Mouse (Mus musculus) right cerebral cortex, adult 18-20 months (tissue): ENCODE results near the gene Adam23.

Source experiments
- DNase-seq: peaks from one replicate; pipeline ENCODE4 v3.0.0; 2022; ENCODE audit warnings: mixed read lengths

Gene Adam23

GRCm38 (mm10) chr1:63484646-63485045 is 39.0 kb downstream of the Adam23 start:
- DNase-seq, result no peak

GRCm38 (mm10) chr1:63486646-63487045 is 41.0 kb downstream of the Adam23 start:
- DNase-seq, result no peak

- DNase-seq, result no peak
These were observed 45.3 kb downstream of the Adam23 start for GRCm38 (mm10) chr1:63491001-63491400.

GRCm38 (mm10) chr1:63493325-63493724 is 47.6 kb downstream of the Adam23 start:
- DNase-seq, result no peak

DNA sequence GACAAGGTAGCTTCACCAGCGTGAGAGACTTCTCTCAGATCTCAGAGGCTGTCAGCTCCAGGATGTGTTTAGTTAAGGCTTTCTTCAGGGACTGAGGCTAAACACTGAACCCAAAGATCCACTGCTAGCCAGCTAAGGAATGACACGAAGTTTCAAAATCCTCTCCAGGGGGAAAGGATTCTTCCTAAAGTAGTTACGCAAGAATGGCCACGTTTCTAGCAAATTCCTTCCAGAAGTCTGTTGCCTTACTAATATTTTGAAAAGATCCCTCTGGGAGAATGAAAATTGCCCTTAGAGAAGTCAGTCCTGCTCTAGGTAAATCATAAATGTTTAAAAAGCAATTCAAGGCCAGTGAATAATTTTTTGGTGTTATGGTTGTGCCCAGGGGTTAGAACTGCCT is 61.7 kb downstream of the Adam23 start:
- DNase-seq, result no peak

- DNase-seq, result no peak
These were observed 63.1 kb downstream of the Adam23 start for GRCm38 (mm10) chr1:63508801-63509200.

- no peak for DNase-seq
These were observed 65.7 kb downstream of the Adam23 start for GRCm38 (mm10) chr1:63511416-63511815.

GRCm38 (mm10) chr1:63517800-63518199 is 72.1 kb downstream of the Adam23 start:
- peak; percentile 30 for DNase-seq

GRCm38 (mm10) chr1:63518814-63519213 is 73.1 kb downstream of the Adam23 start:
- peak; percentile 19 for DNase-seq

- DNase-seq, result no peak
These were observed 84.2 kb downstream of the Adam23 start for GRCm38 (mm10) chr1:63529901-63530300.

DNA sequence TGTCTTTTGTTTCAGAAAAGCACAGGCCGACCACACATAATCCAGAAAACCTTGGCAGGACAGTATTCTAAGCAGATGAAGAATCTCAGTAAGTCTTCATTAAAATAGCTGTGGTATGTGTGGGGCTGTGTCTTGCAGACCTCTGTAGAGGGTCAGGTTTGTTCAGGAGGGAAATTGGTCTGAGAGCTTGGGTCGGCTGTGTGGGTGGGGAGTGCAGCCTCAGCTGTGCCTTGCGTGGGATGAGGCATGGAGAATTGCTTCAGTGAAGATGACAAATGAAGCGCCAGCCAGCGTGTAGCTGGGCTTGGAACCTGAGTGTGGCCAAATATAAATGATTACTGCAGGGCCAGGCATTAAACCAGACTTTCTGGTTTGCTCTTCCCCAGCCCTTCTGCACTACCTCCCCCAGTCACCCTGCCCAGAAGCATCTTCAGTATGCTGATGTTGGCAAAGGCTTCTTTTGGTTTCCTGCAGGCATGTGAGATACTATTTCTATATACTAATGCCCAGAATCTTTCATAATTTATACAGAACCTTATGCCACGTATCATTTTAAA is 88.7 kb downstream of the Adam23 start:
- no peak for DNase-seq

- no peak for DNase-seq
These were observed 94.4 kb downstream of the Adam23 start for GRCm38 (mm10) chr1:63539884-63540613.

- no peak for DNase-seq
These were observed 98.4 kb downstream of the Adam23 start for GRCm38 (mm10) chr1:63544122-63544521.

- DNase-seq, result no peak
These were observed 107.3 kb downstream of the Adam23 start for GRCm38 (mm10) chr1:63553039-63553438.

DNA sequence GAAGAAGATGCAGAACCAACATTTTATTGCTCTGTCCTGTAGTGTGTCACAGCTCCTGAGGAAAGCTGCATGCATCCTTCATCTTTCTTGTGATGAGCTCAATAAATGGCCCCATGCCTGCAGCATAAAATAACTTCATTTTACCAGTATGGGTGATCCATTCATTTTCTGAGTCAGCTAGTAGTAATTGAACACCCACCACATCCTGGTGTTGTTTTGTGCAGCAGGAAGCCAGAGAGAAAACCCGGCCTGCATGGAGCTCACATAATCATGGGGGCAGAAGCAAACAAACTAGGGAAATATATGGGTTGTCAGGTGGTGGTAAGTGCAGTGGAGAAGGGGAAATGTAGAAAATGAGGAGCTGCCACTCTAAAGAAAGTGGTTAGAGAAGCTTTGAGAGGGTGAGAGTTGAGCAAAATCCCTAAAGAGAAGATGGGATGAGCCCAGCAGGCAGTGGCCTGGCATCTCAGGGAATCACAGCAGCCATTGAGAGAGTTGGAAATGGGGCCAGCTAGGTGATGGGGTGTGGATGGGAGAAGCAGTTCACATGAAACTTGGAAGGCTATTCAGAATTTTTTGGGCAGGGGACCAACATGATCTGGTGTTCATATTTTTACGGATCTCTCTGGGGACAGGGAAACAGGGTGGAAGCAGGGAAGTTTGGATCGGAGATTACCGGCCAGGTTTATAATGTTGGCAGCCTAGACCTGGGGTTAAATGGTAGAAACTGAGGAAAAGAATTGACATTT is 116.3 kb downstream of the Adam23 start:
- DNase-seq, result no peak

- no peak for DNase-seq
These were observed 118.2 kb downstream of the Adam23 start for GRCm38 (mm10) chr1:63563928-63564327.

DNA sequence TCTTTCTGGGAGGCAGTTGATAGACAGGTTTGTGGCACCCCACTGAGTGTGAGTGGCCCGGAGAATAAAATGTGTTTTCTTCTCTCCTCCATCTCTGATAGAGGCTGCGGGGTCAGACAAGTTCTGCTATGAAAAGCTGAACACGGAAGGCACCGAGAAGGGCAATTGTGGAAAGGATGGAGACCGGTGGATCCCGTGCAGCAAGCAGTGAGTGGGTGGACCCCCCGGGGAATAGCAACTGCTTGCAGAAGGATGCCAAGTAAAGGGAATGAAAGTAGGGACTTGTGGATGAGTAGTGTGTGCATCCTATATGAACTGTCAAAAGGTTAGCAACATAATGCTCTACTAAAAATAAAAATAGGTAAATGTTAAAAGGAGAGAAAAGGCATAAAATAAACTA is 120.8 kb downstream of the Adam23 start:
- no peak for DNase-seq

GRCm38 (mm10) chr1:63567031-63567430 is 121.3 kb downstream of the Adam23 start:
- DNase-seq, result no peak

DNA sequence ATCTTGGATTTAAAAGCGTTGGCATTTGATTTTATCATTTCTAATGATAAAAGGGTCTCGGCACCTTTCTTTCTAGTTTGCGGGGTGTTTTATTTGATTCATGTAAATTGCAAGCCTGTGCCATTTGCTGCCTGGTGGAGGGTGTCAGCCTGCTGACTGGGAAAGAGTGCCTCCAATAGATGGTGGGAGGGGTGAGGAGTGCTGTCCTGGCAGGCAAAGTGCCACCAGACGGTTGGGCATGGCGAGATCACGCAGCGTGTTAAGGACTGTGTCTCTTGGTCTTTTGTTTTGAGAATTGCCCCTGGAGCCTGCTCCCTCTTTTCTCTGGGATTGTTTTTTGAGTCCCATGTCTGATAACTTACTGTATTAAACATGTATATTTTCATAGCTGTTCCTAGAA is 126.5 kb downstream of the Adam23 start:
- no peak for DNase-seq

DNA sequence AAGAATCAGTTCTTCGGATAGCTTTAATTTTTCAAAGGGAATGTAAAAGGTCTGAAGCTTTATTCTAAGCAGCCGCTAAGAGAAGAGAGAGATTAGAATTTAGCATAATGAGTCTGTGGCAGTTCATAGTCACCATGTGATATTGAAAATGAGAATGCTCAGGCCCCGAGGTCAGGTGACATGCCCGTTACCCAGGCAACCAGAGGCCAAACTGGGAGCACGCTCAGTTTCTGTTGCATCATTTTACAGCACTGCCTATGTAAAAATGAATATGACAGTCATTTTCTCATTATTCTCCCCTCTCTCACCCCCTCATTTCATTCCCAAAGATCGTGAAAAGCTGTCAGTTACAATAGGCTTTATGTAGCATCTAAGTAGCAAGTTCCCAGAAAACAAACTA is 127.7 kb downstream of the Adam23 start:
- peak; percentile 31 for DNase-seq

- peak; percentile 29 for DNase-seq
These were observed 128.3 kb downstream of the Adam23 start for GRCm38 (mm10) chr1:63573864-63574611.

- no peak for DNase-seq
These were observed 131.1 kb downstream of the Adam23 start for GRCm38 (mm10) chr1:63576803-63577202.

DNA sequence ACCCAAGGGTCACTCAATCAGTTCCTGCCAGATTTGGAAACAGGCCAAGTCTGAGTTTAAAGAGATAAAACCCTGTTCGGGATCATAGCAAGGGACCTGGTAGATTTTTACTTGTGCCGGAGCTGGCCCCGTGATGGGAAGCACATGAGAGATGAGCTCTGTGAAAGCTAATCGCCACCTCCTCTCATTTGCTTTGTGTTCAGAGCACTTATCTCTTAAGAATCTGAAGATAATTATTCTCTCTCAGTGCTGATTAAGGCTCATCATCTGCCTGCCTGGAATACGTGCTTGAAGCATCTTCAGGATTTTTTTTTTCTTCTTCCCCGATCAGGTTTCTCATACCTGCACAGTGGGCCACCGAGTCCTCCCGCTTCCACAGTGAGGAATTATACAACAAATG is 133.5 kb downstream of the Adam23 start:
- DNase-seq, result no peak
